Mouse (Mus musculus): ENCODE results near the gene Etv3.

GRCm38 (mm10) chr3:87487392-87487791, 37.8 kb upstream of the Etv3 start:
- peak; percentile 15 for TF ChIP-seq MAX (IDR thresholded peaks at IDR 0.05; ENCODE audit: low read length)
- TF ChIP-seq TCF12 (IDR thresholded peaks at IDR 0.05; ENCODE audit: low read depth, low read length): no peak
- TF ChIP-seq CTCF (conservative IDR thresholded peaks at IDR 0.05 in 1 of 2, IDR thresholded peaks at IDR 0.05 in 1 of 2; ENCODE audit: low read depth in 2 of 2, low read length in 2 of 2): no peak
- TF ChIP-seq NRF1 (IDR thresholded peaks at IDR 0.05; ENCODE audit: low read depth, low read length): no peak
- TF ChIP-seq UBTF (IDR thresholded peaks at IDR 0.05; ENCODE audit: low read depth, low read length): no peak
- TF ChIP-seq EP300 (IDR thresholded peaks at IDR 0.05; ENCODE audit: low read length): no peak
